Mouse (Mus musculus) thymus, postnatal 4 days (tissue): ENCODE results near the gene Scamp4.

Experiments
- DNase-seq: peaks from one replicate; pipeline ENCODE4 v3.0.0; 2021

Scamp4 gene

DNA sequence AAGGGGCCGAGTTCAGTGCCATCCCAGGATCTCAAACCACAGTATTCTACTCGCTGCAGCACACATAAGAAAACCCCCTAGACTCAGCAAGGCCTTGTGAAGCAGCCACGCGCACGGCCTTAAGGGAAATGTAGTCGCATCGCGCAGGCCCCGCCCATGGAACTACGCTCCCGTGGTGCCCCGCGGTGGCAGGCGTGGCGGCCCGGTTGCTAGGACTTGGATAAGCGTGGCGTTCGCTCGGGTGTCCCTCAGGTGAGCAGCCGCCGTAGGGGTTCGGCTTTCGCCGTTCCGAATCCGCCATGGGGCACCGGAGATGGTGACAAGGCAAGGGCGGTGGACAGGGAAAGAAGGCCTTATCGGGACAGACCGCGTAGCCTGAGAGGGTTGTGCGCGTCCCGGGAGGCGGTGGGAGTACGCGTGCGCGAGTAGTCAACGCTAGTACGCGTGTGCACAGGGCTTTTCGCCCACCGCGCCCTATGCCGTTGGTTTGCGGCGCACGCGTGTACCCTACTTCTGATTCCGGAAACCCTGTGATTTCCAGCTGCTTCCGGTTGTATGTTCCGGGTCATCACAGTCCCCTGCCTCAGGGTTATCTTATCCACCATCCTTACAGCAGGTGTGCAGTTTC, at the start of gene Scamp4, which contains the start of gene Adat3:
Scamp4 (plus strand) TSS at position 175 of the 628 bp plus-strand sequence.
Adat3 (plus strand) TSS at position 183 of the 628 bp plus-strand sequence.
- peak; percentile 96 for DNase-seq

DNA sequence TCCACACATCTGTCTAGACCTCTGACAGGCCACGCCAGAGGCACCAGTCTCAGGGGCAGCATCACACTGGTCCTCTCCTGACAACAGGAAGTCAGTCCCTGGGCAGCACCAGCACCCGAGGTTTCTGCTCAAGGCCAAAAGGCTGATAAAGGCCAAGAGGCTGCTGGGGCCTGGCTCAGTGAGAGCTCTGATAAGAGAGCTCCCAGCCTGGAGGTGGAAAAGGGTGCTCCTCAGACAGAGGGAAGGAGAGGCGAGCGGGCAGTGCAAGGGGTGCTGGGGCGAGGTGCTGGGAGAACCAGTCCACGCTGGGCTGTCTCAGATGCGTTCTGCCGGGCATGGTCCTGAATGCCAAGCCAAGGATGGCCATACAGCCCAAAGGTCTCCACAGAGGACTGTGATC, 49.1 kb upstream of the Scamp4 start:
- DNase-seq: no peak

DNA sequence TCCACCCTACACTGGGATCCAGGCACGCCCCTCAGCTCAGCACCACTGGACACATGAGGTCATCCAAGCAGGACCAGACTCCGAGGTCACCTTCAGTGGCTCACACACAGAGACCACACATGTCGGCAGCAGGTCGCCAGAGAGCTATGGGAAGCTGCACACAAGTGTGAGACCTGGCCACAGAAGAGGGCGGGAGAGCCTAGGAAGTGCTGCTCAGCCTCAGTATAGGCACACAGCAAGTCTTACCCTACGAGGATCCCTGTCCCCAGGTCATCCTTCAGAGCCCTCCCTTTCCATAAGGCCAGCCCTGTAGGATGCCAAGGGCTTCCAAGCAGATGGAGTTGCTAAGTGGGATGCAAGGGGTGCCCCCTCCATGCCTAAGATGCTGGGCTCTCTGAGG, 48.7 kb upstream of the Scamp4 start:
- DNase-seq: no peak

DNA sequence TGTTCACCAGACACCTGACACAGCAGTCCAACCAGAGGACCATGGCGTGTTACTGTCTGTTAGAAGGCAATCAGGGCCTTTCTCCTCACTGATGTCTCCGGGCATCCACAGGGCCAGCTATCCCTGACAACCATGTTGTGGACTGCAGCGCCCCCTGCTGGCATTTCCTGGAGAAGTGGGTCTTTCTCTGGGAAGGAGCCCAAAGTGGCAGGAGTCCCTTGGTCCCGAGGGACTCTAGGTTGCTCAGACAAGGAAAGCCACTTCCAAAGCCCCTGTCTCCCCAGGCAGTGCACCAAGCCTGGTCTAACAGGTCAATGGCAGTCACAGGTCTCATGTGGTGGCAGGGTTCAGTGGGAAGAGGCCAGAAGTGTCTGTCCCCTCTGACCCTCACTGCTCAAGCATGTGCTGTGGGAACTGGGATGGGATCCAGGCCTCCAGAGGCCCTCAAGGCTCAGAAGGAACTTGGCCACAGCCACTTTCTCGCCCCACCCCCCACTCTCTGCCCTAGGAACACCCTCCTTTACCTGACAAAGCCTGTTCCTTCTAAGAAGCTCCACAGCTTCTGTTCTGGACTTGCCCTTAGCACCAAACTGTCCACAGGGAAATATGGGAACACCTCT, 45.2 kb upstream of the Scamp4 start:
- DNase-seq: peak; percentile 88

DNA sequence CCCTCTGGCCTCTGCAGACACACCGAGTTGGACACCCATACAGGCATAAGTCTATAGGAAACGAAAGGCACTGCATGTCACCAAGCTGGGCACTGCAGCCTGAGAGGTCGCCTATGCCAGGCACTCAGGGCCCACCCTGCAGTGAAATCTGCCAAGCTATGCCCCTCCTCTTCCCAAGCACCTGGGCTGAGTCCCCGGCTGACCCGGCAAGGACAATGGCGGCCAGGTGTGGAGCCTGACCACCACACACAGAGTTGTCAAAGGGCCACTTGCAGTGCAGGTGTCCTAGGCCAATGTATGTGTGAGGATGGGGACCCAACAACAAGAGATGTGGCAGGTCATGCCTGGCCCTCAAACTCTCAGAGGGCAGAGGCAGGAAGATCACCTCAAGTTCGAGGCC, 43.2 kb upstream of the Scamp4 start:
- no peak for DNase-seq

DNA sequence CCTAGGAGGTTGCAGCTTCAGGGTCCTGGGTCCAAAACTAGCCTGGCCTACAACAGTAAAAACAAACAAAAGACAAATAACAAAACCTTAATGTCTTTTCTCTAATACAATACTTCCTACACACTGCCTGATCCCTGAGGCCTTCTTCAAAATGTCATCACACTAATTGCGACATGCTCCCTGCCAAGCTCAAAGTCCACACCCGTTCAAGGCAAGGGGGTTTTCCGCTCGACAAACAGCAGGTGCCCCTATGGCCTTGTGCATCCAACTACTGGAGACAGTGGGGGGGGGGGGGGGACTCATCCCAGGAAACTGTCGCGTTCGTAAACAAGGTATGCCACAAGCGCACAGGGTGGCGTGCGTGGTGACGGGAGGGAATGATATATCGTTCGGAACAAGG, 42.1 kb upstream of the Scamp4 start:
- DNase-seq: no peak

DNA sequence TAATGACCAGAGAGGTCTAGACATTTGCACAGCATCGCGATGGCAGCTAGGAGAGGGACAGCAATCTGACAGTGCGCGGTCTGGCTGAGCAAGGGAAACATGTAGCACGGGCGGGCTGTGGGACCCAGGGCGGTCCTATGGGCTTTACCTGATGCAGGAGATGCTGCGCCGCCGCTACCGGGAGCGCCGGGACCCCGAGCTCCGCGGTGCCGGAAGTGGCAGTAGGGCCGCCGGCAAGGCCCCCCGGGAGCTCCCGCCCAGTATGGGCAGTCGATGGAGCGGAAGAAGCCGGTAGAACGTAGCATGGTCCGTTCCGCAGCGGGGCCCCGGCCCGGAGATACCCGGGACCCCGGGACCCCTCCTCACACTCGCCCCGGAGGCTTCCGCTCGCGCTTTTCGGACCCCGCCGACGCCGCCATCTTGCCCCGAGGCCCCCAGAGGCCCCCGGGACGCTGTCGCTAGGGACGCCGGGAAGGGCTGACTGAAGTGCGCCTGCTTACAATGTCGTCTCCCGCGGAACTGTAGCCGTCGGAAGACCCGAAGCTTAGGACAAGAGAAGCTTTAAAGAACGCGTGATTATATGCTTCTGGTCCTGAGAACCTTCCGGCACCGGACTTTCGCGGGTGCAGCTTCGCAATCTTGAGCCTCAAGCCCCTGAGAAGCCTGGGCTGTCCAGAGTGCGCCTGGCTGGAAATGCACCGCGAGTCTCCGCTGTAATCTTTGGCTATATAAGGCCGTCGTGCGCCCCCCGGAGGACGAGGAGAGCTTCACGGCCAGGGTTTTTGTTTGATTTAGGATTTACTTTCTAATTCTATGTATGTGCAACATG, 41.3 kb upstream of the Scamp4 start, which contains the start of gene Rexo1:
Rexo1 (minus strand) TSS at position 445 of the 829 bp plus-strand sequence.
- DNase-seq: peak; percentile 96

DNA sequence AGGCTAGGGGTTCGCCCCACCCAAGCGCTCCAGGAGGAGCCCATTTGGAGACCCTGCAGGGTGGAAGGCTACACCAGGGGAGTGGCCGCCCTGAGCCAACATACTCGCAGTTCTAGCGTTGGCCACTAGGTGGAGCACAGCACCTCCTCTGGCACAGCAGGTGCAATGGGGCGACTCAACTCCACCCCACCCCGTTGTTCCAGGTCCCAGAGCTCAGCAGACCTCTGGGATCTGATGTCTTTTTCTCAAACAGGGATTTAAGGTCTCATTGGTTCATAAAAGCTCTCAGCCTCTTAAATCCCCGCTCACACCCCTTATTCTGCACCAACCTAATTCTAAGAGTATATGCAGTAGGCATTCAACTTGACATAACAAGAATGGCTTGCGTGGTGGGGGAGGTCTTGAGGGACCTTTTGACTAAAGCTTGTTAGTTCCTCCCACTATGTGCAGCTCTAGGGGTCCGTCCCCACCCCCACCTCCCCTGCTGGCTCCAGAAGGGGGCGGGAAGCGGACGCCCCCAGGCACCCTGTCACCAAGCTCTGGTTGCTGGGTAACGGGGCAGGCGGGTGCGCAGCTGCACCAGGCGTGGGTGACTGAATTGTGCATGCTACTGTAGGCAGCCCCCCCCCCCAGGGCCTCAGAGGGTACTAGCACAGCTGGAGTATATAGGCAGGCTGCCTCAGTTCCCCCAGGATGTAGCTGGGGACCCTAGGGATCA, 36.1 kb upstream of the Scamp4 start:
- DNase-seq: peak; percentile 96

DNA sequence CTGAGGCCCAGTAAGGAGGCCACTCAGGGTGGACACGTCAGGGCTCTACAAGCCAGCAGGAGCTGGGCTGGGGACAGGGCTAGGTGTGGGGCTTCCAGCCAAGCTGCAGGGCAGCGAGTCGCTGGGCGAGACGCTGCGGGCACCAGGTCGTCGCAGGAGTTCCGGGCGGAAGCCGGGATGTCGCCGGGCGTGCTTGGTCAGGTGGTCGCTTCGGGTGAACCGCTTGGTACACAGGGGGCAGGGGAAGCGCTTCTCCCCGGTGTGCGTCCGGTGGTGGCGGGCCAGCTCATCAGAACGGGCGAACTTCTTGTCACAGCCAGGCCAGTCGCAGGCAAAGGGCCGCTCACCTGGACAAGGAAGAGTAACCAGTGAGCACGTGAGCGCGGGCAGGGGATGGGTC, 33.8 kb upstream of the Scamp4 start:
- DNase-seq: no peak

DNA sequence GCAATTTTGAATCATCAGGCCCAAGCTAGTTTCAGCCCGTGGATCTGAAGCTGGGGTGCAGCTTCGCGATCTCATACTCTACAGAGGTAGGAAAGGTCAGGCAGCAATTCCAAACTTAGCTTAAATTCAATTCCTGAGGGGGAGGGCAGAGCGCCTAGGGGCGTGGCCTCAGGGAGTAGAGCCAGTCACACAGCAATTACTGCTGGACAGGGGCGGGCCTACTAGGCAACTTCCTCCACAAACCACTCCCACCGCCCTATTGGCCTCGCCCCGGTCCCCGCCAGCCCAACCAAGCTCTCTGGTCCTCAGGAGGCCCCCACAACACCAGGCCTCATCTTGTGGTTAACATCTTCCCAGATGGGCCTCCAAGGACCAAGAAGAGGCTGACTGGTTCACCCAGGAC, 33.0 kb upstream of the Scamp4 start:
- DNase-seq: peak; percentile 68

DNA sequence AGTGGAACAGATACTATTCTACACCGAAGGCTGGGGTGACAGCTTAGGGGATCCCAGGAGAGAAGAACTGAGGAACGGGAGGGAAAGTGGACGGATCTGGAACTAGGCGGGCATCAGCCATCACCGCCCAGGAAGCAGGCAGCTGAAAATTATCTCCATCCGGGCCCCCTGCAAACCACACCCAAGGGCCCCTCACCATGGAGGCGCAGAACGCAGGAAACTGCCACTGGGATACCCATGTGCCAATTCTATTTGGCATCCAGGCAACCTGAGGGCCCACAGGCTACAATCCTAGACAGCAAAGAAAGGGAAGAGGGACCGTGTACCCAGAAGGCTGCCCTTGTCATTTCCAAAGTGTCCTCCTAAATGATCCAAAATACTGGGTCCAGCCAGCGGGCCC, 32.3 kb upstream of the Scamp4 start:
- DNase-seq: no peak

DNA sequence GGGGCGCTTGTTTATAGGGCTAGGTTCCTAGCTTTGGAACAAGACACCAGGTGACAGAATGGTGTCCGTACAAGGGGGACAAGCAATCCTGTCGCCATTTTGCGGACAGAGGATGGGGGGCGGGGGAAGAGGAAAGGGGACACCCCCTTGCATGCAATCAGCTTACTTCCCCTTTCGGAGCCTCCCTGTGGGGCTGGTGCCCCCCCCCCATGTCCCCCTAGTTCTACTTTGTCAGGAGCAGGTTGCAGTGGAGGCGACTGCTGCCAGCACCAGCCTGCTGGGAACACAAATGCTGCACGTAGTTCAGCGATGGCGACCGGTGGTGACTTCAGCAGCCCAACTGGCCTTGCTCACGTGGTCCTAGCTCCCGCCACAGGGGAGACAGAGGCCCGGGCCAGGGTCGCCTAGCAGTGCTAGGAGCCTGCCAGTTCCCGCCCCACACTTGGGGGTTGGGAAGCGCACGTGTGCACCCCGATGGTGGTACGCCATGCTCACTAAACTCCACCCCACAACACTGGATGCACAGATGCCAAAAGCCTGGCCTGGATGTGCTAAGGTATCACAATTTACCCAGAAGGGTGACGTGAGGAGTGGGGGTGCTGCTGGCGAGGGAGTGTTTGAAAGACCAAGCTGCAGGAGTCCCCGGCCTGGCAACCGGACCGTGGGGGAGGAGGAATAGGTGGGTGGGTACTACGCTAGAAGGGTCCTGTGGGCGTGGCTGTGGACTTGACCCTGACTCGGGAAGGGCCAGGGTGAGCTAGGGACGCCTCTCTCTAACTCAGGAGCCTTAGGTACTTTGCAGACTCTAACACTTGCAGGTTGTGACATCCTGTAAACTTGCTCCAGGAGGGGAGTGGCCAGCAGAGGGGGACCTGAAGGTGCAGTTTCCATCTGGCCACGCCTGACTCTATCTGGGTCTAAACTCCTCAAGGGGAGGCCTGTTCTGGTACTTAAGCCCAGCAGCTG, 31.5 kb upstream of the Scamp4 start:
- DNase-seq: peak; percentile 57

DNA sequence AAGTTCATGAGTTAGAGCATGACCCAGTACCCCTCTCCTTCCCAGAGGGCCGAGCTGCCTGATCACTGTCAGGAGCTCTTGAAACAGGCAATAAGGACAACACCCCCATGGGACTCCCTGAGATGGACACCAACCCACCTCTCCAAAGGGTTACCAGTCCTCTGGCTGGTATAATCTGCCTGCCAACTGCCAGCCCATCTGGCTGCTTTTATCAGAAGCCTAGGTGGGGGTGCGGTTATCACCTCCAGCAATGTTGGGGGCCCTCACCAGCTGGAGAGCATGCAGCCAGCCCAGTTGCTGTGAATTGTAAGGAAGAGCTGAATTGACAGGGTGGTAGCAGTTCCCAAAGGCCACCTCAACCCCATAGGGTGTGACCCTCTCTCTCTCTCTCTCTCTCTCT, 30.2 kb upstream of the Scamp4 start:
- DNase-seq: no peak

DNA sequence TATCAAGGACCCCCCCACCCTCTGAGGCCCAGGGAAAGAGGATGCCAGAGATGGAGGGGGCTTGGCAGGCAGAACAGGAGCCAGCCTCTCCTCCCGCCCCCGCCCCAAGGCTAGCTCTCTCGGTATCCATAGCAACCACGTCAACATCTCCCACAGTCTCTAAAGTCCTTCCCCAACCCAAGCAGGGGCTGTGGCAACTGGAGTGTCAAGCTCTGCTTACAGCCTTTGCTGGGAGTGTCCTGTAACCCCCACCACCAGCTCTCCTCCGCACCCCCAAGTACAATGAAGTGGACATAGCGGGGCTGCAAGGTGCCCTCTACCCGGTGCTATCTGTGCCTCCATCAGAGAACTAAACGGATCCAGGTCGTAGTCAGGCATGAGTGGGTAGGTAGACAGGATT, 28.7 kb upstream of the Scamp4 start:
- peak; percentile 16 for DNase-seq

DNA sequence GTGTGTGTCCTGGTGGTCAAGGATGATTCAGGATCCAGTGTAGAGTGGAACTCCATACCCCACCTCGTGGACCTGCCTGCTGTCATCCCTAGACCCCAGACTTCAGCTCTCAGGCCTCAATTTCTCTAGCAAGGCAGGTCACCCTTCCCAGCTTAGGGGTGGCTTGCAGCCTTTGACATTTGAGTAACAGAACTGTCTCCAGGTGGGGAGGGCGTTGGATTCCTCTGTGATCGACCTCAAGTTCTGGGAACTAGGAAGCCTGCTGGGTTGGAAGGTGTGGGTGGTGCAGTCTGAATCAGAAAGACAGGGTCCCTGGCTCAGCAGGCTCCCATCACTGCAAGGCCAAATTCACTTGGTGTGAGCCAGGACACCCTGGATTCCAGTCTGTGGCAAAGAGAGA, 27.8 kb upstream of the Scamp4 start:
- DNase-seq: peak; percentile 9

DNA sequence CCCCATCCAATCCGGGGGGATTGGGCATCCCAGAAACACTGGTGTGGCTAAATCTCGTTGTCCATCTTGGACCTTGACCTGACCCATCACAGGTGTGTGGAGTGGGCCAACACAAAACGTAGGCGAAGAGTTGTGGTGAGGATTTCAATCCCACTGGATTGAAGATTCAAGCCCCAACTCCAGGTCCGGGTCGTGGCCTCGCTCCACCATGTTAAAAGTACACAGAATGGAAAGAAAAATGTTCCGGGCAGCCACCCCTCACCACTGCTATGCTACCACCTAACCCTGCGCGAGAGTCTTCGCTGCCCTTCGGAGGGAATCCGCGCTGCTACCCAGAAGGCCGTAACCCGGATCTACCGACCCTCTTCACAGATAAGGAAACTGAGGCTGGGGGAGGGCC, 26.7 kb upstream of the Scamp4 start:
- DNase-seq: no peak

DNA sequence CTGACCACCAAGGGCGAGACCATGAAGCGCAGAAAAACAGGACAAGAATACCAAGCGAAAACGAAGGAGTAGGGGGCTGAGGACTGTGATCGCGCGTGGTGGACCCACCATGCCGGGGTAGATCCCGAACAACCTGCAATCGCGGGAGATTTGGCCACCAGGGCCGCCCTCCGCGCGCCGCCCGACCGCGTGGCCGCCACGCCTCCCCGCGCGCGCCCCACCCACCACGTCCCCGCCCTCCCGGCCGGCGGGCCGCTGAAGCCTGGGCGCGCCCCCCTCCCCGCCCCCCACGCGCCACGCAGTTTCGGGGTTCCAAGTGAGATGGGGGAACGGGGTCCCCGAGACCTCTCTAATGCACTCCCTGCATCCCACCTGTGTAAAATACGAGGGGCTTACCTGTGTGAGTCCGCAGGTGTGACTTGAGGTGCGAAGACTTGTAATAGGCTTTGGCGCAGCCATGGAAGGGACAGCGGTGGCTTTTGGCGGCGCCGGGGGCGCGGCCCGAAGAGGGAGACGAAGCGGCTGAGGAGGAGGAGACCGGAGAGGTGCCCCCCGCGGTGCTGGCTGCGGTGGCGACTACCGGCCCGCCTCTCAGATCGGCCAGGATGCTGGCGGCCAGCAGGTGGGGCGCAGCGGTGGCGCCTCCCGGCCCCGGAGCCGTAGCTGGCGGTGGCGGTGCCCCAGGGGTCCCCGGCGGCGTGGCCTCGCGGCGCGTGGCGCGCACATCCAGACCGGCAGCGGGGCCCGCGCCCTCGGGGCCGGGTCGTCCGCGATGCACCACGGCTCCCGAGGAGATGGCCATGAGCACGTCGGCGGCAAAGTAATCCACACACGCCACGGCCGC, 26.1 kb upstream of the Scamp4 start:
- DNase-seq: peak; percentile 79

DNA sequence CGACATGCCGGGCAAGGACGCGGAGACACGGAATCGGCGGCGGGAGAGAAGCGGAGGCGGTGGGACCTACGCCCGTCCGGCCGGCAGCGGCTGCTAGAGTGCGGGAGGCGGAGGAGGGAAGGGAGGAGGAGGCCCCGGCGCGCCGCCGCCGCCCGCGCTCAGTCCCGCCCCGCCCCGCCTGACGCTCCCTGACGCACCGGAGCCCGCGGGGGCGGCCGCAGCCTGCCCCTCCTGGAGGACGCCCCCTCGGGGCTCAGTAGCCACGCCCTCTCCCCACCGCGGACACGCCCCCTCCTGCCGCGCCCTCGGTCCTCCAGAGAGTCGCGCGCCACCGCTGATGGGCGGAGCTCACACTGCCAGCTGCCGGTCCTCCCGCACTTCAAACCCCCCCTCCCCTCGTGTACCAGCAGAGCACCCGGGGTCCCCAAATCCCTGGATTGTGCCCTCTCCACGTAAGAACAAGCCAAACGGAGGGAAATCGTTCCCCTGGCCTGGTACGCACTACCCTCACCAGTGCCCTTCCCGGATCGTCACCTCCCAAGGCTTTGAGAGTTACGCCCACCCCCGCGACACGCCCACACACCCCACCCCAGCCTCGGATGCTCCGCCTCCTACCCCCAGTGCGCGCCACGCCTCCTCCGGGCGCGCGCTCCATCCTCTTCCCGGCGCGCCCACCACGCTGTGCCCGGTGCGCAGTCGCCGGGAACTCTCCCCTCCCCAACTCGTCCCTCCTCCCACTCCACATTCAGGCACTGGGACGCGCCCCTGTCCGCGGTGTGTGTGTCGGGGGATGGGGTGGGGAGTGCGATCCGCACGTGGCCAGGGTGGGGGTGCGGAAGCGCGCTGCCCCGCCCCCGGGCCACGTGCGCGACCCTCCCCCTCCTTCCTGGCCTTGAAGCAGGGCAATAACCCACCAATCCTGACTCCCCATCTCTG, 25.2 kb upstream of the Scamp4 start, which contains the start of gene Klf16:
Klf16 (minus strand) TSS at position 127 of the 936 bp plus-strand sequence.
- DNase-seq: peak; percentile 99

DNA sequence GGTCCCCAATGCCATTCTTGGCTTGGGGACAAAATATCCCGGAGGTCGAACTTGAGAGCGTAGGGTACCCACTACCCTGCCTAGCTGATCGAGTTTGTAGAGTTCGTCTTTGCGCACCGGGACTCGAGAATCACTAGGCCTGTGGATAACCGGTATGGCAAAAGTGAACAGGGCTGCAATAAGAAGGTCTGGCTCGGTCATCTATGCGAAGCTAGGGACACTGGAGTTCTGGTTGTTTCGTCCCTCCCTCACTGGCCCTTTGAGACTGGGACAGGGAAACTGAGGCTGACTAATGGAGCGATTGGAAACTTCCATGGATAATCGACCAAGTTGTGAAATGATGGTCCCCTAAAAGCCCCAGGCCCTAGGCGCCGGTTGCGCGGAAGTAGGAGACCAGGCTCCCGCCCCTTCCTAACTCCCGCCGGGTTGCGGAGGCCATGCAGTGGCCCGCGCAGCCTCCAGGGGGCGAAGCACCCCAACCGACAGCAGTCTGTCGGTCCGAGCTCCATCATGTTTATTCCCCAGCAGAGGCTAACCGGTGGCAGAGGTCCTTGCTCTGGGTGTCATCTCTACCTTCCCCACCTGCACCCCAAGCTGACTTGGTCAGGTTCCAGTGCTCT, 24.4 kb upstream of the Scamp4 start:
- DNase-seq: peak; percentile 90
